Mouse (Mus musculus) embryo, embryonic 10.5 days (tissue): Measurements from ENCODE around the gene Wdr81.

ENCODE experiments used
- DNase-seq: peaks from one replicate; pipeline ENCODE4 v3.0.0-alpha.2; 2015; ENCODE audit warnings: low spot score

The Wdr81 gene

DNA sequence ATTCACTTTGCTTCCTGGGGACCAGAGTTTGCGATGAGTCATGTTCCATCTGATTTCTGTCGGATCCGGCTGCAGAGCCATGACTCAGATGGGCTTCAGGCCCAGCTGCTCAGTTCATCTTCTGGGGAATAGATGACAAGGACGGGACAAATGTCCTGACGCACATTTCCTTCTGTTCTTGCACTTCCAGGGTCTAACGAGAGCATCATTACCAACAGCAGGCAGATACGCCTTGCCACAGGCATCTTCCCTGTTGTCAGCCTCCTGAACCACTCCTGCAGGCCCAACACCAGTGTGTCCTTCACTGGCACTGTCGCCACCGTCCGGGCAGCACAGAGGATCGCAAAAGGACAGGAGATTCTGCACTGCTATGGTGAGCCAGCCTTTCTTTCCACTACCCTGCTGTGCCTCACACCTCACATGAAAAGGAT is 55.1 kb downstream of the Wdr81 start:
- no peak for DNase-seq

DNA sequence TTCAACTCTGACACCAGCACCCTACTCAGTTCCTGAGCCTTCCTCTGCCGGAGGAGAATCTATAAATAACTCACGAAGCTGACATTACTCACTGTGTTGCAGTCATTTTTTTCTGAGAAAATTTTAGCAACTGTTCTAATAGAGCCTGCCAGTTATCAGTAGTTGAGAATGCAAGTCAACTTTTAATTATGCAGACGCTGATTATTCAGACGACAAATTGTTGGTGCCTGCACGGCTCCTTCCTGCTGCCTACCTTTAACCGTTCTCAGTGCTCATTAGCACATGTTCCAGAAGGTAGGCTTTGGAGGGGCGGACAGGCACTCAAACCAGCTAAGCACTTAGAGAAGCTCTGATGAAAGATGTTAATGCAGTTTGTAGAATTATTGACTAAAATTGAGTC is 57.1 kb downstream of the Wdr81 start:
- DNase-seq: no peak

DNA sequence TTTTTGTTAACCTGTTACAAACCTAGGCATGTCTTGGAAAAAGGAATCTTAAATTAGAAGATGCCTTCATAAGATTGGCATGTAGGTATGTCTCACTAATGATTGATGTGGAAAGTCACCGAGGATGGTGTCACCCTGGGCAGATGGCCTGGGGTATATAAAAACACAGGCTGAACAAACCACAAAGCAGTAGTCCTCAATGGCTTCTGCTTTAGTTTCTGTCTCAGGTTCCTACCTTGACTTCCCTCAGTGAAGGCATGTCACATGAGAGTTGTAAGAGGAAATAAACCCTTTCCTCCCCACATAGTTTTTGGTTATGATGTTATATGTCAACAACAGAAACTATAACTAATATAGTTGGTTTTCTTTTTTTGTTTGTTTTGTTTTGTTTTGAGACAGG is 58.9 kb downstream of the Wdr81 start:
- no peak for DNase-seq
